Mouse (Mus musculus): ENCODE measurements around the gene Rbfox1.

Gene Rbfox1

DNA sequence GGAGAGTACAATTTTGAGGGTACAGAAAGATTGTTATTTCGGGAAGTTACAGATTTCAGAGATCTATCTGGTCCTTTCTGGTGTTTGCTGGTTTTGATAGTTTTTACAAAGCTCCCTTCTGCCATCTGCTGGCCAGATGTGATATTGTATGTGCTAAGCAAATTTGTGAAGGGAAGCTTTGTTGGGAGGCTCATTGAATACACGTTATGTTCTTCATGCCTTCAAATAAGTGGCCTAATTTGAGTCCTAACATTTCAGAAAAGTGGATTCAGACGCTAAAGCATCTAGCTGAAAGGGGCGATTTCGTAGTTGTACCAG, 595.2 kb downstream of the Rbfox1 start:
- CTCF ChIA-PET = interaction anchor here (0.7 kb wide), 1 partner anchor 23 kb away, joined by 7 read pairs; no protein-coding TSS in a partner anchor

DNA sequence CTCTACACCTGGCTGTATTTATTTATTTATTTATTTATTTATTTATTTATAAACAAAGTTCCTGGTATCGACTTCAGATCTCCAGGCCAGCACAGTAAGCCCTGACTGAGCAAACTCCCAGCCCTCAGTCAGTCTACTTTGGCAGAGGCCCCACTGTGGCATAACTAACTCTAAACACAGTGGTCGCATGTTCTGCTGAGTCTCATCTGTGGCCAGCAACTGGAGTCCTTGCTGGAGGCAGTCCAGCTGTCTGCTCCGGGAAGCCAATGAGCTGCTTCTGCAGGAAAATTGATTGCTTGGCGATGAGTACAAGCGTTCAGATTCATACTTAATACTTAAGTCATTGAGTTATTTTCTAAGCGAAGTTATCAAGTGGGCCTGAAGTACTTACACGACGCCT, 598.5 kb downstream of the Rbfox1 start:
- CTCF ChIA-PET = no interaction called here

DNA sequence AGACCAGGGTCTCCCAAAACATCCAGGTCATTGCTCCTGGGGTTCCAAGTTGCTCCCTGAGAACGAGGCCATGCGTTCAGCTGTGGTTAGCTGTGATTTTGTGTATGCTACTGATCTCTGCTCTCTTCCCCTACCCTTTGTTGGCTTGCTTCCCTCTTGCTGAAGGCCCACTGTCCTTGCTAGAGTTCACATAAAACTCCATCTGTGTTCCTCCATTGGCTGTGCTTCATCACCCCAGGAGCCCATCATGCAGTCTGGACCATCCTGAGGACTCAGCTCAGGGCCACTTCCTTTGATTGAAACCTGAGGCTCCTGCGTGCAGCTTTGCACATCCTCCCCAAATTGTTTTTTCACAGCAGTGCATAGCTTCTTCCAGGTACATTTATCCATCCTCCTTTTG, 600.5 kb downstream of the Rbfox1 start:
- CTCF ChIA-PET = no interaction called here

DNA sequence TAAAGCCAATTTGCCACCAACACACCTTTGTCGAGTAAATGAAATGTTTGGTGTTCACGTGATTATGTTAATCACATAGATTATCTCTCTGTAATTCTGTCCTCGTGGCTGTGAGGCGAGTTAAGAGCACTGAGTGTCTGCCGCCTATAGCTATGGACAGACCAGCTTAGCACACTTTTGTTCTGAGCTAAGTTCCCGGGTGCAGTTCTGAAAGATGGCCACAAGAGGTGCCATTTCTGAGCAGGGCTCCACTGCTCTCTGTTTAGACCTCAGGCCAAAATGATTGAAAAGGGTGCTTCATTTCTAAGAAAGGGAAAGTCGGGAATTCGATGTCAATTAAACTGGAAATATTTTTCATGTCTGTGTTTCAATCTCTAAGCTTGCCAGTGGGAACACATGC, 617.1 kb downstream of the Rbfox1 start:
- CTCF ChIA-PET = no interaction called here

DNA sequence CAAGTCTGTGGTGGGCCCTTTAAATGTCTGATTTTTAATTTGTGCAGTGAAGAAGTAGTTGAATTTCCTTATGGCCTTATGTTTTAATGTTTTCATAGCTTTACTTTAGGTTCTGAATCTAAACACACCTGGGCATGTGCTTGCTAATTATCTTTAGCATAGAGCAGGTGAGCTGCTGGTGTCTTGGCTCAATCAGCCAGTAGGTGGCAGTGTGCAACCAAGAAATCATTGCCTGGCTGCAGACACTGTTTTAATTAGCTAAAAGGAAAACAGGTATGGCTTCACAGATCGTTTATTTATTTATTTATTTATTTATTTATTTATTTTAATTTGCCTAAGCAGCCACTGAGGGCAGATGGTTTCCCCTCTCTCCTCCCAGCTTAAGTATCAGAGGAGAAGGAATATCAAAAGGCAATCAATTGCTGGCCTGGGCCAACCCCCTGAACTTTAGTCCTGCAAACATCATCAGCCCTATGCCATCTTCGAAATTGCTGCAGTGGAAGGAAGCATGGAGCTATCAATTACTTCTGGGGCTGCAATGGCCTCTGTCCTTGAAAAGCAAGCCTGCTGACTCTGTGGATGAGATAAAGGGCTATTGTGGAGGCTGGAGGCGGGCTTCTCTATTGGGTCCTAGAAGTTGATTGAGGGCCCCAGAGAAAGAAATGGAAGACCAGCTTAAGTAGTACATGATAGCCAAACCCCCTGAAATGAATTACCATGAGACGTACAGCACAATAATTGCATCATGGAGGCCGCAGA, 618.6 kb downstream of the Rbfox1 start:
- CTCF ChIA-PET = interaction anchor here (0.6 kb wide), 1 partner anchor 23 kb away, joined by 7 read pairs; no protein-coding TSS in a partner anchor

DNA sequence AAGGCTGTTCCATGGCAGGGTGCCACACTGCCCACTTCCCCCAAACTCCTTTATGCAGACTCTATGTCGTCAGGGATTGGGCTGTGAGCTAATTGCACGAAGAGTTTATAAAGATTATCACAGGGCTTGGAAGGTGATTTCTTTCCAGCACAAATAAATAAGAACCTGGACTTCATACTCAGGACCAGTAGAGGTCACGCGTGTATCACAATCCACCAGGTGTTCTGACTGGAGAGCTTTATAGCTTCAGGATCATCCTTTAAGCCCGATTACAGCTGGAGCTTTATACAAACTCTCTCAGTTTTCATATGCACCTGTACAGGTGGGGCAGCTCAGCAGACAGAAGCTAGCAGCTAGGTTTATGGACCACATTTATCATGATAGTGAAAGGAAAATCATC, 623.8 kb downstream of the Rbfox1 start:
- CTCF ChIA-PET = no interaction called here

DNA sequence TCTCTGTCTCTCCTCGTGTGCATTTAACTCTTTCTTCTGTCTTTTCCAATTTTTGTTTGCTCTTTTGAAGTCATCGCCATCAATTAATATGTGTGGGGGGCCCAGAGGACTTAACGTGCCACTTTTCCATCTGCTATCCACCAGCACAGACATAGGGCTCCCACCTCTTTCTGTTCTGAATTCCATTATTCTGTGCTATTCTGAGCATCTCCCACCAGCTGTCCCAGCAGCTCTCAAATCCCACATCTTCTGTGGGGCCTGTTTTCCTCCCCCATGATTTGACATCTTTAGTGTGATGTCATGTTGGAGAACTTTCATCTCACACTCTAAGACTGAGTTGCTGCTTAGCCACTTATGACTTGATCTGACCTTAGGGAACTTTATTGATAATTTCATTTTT, 634.3 kb downstream of the Rbfox1 start:
- CTCF ChIA-PET = interaction anchor here (0.6 kb wide), 1 partner anchor 1219 kb away, joined by 6 read pairs; no protein-coding TSS in a partner anchor

DNA sequence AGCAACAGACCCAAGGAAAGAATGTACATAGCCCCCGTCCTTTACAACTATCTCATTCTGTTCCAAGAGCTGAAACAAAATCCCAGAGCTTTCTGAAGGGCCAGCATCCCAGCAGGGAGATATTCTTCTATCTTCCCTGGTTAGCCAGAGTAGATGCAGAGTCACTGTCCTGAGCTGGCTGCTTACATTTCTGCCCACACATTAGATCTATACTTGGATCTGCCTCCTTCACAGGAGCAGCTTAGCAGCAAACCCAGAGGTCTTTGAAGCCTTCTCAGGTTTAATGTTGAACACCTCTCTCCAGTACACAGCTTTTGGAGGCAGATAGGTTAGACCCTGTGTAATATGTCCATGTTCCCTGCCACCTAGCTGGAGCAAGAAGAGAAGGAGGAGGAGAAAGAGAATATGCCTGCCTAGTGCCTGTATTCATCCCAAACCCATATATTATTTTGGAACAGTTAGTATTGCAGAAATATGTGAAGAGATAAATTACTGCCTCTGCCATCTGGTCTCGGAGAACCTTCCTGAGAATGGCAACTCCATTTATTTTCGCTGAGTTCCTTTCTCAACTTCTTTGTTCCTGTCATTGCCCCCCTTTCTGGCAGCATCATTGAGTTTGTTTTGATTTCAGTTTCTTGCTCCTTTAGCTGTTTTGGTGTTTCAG, 640.5 kb downstream of the Rbfox1 start:
- CTCF ChIA-PET = no interaction called here

DNA sequence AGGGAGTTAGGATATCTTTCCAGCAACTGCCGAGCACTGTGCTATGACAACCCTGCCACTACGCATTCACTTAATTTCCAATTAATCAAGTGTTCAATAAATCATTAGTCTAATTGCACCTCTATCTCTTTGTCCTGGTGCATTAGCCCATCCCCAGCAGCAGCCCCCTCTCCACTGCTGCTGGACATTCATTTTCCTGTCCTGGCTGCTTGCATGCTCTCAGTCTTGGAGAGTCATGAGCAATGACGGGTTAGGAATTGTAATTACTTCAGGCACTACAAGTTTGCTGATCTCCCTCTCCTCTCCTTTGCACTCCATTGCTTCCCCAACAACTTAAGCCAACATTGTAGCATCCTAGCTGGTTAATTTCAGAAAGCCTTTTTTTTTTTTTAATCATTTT, 646.3 kb downstream of the Rbfox1 start:
- CTCF ChIA-PET = no interaction called here

DNA sequence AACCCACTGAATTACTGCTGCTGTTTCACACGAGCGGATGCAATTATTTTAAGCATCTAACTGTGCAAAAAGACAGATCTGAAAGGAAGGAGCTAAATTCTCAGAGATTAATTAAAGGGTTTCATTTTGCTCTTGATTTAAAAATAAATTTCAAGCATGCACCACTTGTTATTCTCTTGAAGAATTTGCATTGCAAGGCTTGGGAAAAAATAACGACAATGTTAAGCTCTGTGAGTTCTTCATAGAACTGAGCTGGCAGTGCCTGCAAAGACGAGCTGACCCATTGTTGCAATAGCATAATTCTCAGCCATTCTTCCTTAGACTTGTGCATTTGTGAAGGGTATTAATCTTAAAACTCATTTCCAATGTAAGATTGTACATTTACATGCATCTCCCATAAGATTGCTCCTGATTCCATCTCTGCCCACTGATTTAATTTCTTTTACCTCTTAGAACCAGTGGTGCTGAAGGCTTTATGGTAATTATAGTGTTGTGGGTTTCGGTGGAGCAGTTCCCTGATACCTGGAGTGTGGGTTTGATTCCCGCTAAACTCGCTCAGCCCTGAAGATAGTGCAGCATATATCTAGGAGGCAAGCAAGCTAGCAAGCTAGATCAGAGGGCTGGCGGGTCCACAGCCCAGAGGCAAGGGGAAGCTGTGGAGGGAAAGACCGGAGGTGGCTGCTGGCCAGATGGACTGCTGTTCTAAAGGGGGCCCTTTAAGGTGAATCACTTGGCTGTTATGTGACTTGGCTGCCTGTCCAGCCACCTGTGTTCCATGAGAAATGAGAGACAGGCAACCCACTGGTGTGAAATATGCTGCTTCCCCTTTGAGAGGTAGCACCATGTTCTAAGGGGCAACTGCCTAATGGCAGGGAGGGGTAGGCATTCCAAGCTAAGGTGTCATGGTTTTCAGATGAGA, 647.2 kb downstream of the Rbfox1 start:
- CTCF ChIA-PET = no interaction called here

DNA sequence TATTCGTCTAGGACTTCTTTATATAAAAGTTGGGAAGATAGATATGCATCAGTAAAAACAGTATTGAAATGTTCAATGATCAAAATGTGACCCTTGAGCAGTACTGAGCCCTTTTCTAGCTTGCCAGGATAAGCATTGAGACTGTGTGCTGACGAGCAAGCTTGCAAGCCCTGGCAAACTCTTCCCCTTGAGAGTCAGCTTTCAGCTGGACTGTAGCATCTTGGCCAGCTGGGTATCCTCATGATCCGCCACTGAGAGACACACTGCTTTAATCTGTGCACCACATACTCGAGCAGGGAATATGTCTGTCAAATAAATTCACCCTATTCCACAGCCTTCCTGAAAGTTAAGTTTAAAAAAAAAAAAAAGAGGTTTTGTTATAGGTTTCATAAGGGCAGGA, 670.6 kb downstream of the Rbfox1 start:
- CTCF ChIA-PET = no interaction called here

DNA sequence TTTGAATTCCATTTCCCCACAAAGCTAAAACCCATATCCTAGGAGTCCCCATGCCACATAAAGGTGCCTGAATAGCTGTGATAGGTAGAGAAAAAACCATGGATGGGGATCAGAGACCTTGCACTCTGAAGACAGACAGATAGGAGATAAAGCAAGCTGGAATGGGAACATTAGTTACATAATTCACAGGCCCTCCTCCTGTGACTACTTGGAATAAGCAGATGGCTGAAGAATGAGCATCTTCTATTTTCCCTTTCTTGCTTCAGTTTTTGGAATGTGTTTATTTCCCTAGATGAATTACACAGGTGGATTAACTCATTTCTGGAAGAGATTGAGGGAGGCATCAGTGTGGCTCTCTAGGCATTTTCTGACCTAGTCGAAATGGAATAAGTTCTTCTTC, 672.6 kb downstream of the Rbfox1 start:
- CTCF ChIA-PET = no interaction called here

DNA sequence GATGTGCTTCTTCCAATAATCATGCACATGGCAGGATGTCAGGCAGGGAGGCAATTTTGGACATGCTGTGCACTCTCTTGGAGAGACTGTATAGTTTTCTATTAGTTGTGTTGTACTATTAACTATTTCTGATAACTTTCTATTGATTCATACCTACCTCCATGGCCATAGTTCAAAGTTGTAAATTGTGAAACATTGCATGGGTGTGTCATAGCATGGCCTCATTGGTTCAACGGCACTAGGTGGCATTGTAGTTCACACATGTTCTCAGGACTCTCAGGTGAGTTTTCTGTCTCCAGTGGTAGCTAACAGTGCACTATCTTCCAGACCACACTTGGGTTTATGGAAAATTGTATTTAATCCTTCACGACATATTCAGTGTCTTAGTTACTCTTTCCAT, 699.5 kb downstream of the Rbfox1 start:
- CTCF ChIA-PET = interaction anchor here (0.6 kb wide), 1 partner anchor 49 kb away, joined by 22 read pairs; no protein-coding TSS in a partner anchor

DNA sequence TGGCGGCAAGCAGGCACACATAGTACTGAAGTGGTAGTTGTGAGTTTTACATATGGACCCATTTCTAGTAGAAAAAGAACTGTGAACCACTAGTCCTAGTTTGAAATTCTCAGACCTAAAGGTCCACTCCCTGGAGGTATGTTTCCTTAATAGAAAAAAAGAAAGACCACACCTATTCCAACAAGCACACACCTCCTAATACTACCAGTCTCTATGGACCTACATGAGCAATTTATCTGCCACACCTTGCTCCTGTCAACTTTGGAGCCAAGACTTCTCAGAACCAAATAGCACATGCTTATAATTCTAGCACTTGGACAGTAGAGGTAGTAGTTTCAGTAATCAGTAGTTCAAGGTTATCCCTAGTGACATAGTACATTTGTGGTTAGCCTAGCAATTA, 700.0 kb downstream of the Rbfox1 start:
- CTCF ChIA-PET = no interaction called here

DNA sequence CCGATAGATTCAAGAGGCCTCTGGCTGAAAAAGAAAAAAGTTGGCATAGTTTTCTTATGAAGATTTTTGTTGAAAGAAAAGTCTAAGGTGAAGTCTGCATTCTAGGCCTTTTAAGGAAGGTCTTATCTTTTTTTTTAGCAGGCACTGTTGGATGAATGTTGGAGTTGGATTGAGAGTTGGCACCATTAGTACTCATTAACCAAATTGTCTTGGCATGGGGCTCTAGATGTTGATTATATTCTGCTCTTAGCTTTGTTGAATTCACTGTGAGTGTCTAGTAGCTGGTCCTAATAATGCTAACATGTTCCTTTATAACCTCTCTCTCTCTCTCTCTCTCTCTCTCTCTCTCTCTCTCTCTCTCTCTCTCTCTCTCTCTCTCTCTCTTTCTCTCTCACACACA, 731.4 kb downstream of the Rbfox1 start:
- CTCF ChIA-PET = no interaction called here

DNA sequence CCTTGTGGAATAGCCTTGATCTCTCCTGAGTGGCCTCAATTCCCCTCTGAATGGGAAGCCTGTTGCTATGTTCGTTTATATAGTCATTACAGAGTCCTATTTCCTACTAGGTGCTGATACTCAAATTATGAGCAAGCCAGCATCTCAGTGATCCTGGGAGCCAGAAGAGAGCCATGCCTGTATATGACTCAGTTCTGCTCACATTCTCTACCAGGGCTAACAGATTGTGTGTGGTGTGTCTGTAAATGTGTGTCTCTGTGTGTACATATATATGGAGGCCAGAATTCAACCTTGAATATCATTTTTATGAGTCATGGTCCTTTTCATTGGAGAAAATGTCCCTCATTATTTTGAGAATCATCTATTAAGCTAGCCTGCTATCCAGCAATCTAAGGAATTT, 755.2 kb downstream of the Rbfox1 start:
- CTCF ChIA-PET = no interaction called here

DNA sequence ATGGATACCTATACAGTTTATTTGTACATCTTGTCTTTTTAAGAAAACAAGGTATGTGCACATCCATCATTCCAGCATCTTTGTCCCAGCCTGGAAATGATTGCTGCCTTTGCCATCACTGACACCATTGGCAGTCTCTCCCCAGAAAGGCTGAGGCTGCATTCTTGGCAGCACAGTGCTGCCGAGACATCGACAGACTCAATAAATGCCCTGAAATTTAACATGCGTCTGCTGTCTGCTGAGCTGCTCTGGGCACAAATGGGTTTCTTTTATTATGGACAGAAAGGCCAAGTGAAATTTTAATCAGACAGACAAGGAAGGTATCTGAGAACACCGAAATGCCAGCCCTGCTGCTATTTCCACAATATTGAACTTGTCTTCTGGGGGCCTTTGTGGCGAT, 761.8 kb downstream of the Rbfox1 start:
- CTCF ChIA-PET = no interaction called here

DNA sequence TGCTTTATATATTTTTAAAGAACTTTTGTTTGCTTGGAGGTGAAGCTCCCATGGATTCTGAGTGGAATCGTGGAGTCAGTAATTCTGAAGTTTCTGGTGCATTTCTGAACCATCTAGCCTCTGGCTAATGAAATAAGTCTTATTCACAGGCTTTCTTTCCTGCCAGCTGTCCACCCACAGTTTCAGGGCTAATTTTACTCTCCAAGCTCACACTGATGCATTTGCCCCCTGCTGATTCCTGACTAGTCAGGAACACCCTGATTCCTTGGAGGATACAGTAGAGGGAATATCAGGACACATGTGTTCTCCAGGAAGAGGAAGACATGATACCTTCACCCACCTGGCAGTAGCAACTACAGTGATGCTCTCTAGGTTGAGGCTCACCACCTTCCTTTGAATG, 763.6 kb downstream of the Rbfox1 start:
- CTCF ChIA-PET = no interaction called here

DNA sequence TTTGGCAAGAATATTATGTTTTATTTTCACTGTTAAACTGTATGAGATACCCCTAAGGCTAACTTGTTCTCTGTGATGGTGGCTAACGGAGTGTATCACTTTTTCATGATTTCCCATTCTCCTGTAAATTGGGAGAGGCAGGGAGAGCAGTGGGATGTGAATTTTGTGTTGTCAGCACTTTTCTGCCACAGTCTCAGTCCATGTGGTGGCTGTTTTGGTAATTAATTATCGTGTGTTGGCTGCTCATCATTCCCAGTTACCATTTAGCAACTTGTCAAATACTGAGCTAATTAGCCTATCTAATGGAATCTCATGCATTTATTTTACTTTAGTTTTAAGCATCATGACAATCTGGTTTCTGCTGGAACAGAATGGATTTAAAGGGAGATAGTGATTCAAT, 773.4 kb downstream of the Rbfox1 start:
- CTCF ChIA-PET = no interaction called here

DNA sequence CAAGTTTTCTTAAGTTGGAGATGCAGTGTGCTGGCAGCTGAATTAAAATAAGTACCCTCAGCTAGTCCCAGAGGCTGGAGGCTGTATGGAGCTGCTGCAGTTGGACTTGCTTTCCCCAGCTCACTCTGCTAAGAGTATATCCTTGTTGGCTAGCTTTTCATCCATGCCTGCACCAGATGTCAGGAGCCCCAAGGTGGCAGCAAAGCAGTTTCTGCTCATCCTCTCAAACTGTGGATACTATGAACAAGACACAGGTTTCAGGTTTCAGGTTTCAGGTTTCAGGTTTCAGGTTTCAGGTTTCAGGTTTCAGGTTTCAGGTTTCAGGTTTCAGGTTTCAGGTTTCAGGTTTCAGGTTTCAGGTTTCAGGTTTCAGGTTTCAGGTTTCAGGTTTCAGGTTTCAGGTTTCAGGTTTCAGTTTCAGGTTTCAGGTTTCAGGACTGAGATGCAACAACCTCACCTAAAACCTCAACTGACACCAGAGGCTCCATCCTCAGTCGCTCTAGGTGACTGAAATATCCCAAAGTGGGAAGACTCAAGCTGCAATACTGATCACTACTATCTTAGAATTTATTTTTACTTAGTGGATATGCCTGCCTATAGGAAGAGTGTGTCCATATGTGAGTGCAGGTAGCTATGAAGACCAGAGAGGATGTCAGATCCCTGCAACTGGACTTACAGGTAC, 801.1 kb downstream of the Rbfox1 start:
- CTCF ChIA-PET = no interaction called here

DNA sequence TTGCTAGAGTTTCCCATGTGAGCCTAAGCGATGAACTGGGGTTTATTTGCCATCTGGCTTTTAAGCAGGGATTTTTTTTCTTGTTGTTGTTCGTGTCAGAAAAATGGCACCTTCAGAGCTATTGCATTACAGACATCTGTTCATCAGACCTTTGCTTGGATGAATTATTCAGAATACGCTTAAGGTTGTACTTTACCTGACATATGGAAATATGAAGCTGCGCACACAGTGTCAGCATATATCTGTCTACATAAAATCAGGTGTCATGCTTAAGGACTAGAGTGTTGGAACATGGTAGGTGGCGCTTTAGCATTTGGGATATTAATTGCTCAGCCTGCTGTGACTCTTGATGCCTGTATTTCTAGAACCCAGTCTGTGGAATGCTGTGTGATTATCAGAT, 819.7 kb downstream of the Rbfox1 start:
- CTCF ChIA-PET = no interaction called here

DNA sequence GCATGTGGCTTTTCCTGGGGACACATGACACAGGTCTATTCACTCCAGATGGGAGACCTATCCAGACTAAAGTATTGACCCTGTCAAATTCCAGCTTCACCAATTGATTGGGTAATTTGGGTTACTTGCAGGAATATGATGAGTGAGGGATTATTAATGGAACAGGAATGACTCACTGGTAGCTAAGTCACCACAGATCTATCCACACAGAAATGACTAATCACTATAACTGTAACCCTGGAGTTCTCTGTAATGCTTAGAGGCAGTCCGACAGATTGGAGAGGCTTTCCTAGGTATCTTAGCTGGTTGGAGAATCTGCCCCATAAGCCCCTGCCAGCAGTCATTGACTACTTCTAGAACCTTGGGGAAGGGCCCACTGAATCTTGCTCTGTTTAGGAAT, 827.2 kb downstream of the Rbfox1 start:
- CTCF ChIA-PET = no interaction called here
